Mouse (Mus musculus) lung, embryonic 14.5 days (tissue): ENCODE data around the gene S100a8. TPM values are rescaled to one million over a fixed set of nuclear protein-coding genes. Genes with fewer than 3 reads are reported as not detected.

Experiments
- ATAC-seq: fragments of 200-750 bp; cut with Nextera tagmentation; 2 replicates; pipeline ENCODE4 v1.8.0; 2017; ENCODE audit warnings: mild to moderate bottlenecking, moderate TSS enrichment, moderate library complexity; ENCODE audit not compliant: insufficient read depth
- DNase-seq: peaks from one replicate; pipeline ENCODE4 v3.0.0-alpha.2; 2015
- H3K27ac ChIP-seq: fragments of 300-500 bp; sonication (generic); 2 replicates; pipeline ENCODE4 v1.5.1; 2014; ENCODE audit warnings: low read depth, mild to moderate bottlenecking, moderate library complexity
- H3K27me3 ChIP-seq: fragments of 300-500 bp; sonication (generic); 2 replicates; pipeline ENCODE4 v1.6.1; 2014; ENCODE audit warnings: low read length, control low read depth; ENCODE audit not compliant: insufficient read depth
- H3K36me3 ChIP-seq: fragments of 300-500 bp; sonication (generic); 2 replicates; pipeline ENCODE4 v1.6.1; 2014; ENCODE audit warnings: control low read depth; ENCODE audit not compliant: insufficient read depth
- H3K4me1 ChIP-seq: fragments of 300-500 bp; sonication (generic); 2 replicates; pipeline ENCODE4 v1.6.1; 2014; ENCODE audit warnings: antibody characterized with exemption, control low read depth; ENCODE audit not compliant: insufficient read depth
- H3K4me2 ChIP-seq: fragments of 300-500 bp; sonication (generic); 2 replicates; pipeline ENCODE4 v1.6.1; 2014; ENCODE audit warnings: mild to moderate bottlenecking
- H3K4me3 ChIP-seq: fragments of 300-500 bp; sonication (generic); 2 replicates; pipeline ENCODE4 v1.5.1; 2014; ENCODE audit warnings: low read depth, low read length
- H3K9ac ChIP-seq: fragments of 300-500 bp; sonication (generic); 2 replicates; pipeline ENCODE4 v1.6.1; 2014
- H3K9me3 ChIP-seq: fragments of 300-500 bp; sonication (generic); 2 replicates; pipeline ENCODE4 v1.6.1; 2016; ENCODE audit warnings: low read depth, low read length, control low read depth
- CTCF ChIP-seq: IDR thresholded peaks from 2 replicates; pipeline ENCODE4 v1.5.1; 2016; ENCODE audit warnings: antibody characterized with exemption, low read depth
- WGBS: fragments of 180-500 bp; shearing (Covaris S2); extraction: QIAGEN DNeasy Blood & Tissue Kit; methylation state at CpG from one replicate; pipeline ENCODE4 v1.1.7; 2014; 5-methylcytosine and 5-hydroxymethylcytosine counted together
- polyA plus RNA-seq: library from polyadenylated mRNA; unstranded; fragments of >200 nt; fragmentation: Nextera tagmentation; extraction: Ambion mirVana; gene quantifications from 2 replicates; pipeline ENCODE4 v1.2.1, GENCODE M21; 2014

Gene S100a8
- 5.6 and 32.5 TPM in 2 replicates for polyA plus RNA-seq

GRCm38 (mm10) chr3:90668846-90669245 lies at the start of gene S100a8:
Gene S100a8, plus strand, starts transcription at chr3:90668978.
- Histone ChIP-seq H3K27me3 (no peaks in the 10 kb centered on the region), H3K4me2 (no peak within 1 kb of the TSS), H3K4me3 (no peak within 1 kb of the TSS), H3K9ac (no peak within 1 kb of the TSS), H3K27ac (no peak within 1 kb of the TSS), H3K9me3 (no peaks in the 10 kb centered on the region), H3K36me3 (no peaks in the 10 kb centered on the region), H3K4me1 (no peaks in the 10 kb centered on the region)
- whole genome bisulfite sequencing = 47% methylated on average over 8 of the region's 8 CpGs
- TF ChIP-seq CTCF = no peak
- no peak; the same call in 1 of the 2 replicates for ATAC-seq
- peak; percentile 70 for DNase-seq

GRCm38 (mm10) chr3:90621552-90621951 lies 47.2 kb upstream of the S100a8 start:
- no peaks in the 10 kb centered on the region for H3K36me3 ChIP-seq
- no peaks in the 10 kb centered on the region for H3K9me3 ChIP-seq
- no peak overlapping the region for H3K4me3 ChIP-seq
- TF ChIP-seq CTCF = no peak
- no peaks in the 10 kb centered on the region for H3K27me3 ChIP-seq
- H3K27ac ChIP-seq = no peak overlapping the region
- peaks cover 13% of the 10 kb centered on the region; the same call in 1 of the 2 replicates for H3K4me1 ChIP-seq
- no peak overlapping the region for H3K9ac ChIP-seq
- no peak overlapping the region for H3K4me2 ChIP-seq
- WGBS = 42% methylated on average over 7 of the region's 7 CpGs
- ATAC-seq (no peak), DNase-seq (no peak)

GRCm38 (mm10) chr3:90623435-90624071 lies 45.2 kb upstream of the S100a8 start:
- H3K4me2 ChIP-seq = no peak overlapping the region
- ATAC-seq = peak; percentile 52; the same call in 1 of the 2 replicates
- H3K4me3 ChIP-seq = no peak overlapping the region
- TF ChIP-seq CTCF = no peak
- H3K36me3 ChIP-seq = no peaks in the 10 kb centered on the region
- no peak overlapping the region for H3K9ac ChIP-seq
- H3K4me1 ChIP-seq = peaks cover 13% of the 10 kb centered on the region; the same call in 1 of the 2 replicates
- H3K9me3 ChIP-seq = no peaks in the 10 kb centered on the region
- peak overlapping the region; percentile 6; the same call in 1 of the 2 replicates for H3K27ac ChIP-seq
- DNase-seq = peak; percentile 89
- WGBS = 12% methylated on average over 2 of the region's 2 CpGs
- H3K27me3 ChIP-seq = no peaks in the 10 kb centered on the region

- Histone ChIP-seq H3K9me3 (no peaks in the 10 kb centered on the region), H3K4me2 (no peak overlapping the region), H3K4me1 (peaks cover 13% of the 10 kb centered on the region; the same call in 1 of the 2 replicates), H3K4me3 (no peak overlapping the region), H3K36me3 (no peaks in the 10 kb centered on the region), H3K27me3 (no peaks in the 10 kb centered on the region), H3K27ac (peak overlapping the region; percentile 75), H3K9ac (no peak overlapping the region)
- TF ChIP-seq CTCF = no peak
- WGBS = 74% methylated on average over 5 of the region's 5 CpGs
- DNase-seq (no peak), ATAC-seq (no peak)
Observed at GRCm38 (mm10) chr3:90625496-90625895, 43.3 kb upstream of the S100a8 start.

- Histone ChIP-seq H3K9me3 (no peaks in the 10 kb centered on the region), H3K27me3 (no peaks in the 10 kb centered on the region), H3K4me1 (peaks cover 13% of the 10 kb centered on the region; the same call in 1 of the 2 replicates), H3K9ac (no peak overlapping the region), H3K4me2 (no peak overlapping the region), H3K4me3 (no peak overlapping the region), H3K36me3 (no peaks in the 10 kb centered on the region), H3K27ac (peak overlapping the region; percentile 75)
- ATAC-seq = no peak
- WGBS = 34% methylated on average over 9 of the region's 9 CpGs
- DNase-seq = peak; percentile 51
- TF ChIP-seq CTCF = no peak
Observed at GRCm38 (mm10) chr3:90626266-90627021, 42.3 kb upstream of the S100a8 start.

- H3K9me3 ChIP-seq = no peaks in the 10 kb centered on the region
- ATAC-seq (no peak), DNase-seq (no peak)
- H3K4me2 ChIP-seq = no peak overlapping the region
- no peak overlapping the region for H3K4me3 ChIP-seq
- H3K27me3 ChIP-seq = no peaks in the 10 kb centered on the region
- WGBS = 83% methylated on average over 5 of the region's 5 CpGs
- peak overlapping the region; percentile 37; the same call in 1 of the 2 replicates for H3K27ac ChIP-seq
- H3K9ac ChIP-seq = no peak overlapping the region
- H3K36me3 ChIP-seq = no peaks in the 10 kb centered on the region
- peaks cover 13% of the 10 kb centered on the region; the same call in 1 of the 2 replicates for H3K4me1 ChIP-seq
- no peak for TF ChIP-seq CTCF
Observed at GRCm38 (mm10) chr3:90627366-90627765, 41.4 kb upstream of the S100a8 start.

- ATAC-seq = peak; percentile 36; the same call in 1 of the 2 replicates
- Histone ChIP-seq H3K9me3 (no peaks in the 10 kb centered on the region), H3K9ac (no peak overlapping the region), H3K4me3 (no peak overlapping the region), H3K4me2 (no peak overlapping the region), H3K36me3 (no peaks in the 10 kb centered on the region), H3K27me3 (no peaks in the 10 kb centered on the region), H3K27ac (no peak overlapping the region), H3K4me1 (peaks cover 13% of the 10 kb centered on the region; the same call in 1 of the 2 replicates)
- DNase-seq = peak; percentile 56
- peak; percentile 74 for TF ChIP-seq CTCF
- 55% methylated on average over 4 of the region's 4 CpGs for WGBS
Observed at GRCm38 (mm10) chr3:90627807-90628206, 41.0 kb upstream of the S100a8 start.
